Mouse (Mus musculus) thymus, adult 2 months (tissue): ENCODE measurements around the gene Pde6h. TPM values are rescaled to one million over a fixed set of nuclear protein-coding genes. Genes with fewer than 3 reads are reported as not detected.

Experiments
- DNase-seq: peaks from one replicate; pipeline ENCODE4 v3.0.0; 2021
- H3K27ac ChIP-seq: fragments of 200-500 bp; 2 replicates; pipeline ENCODE4 v1.5.1; 2012; ENCODE audit warnings: low read length, control low read depth; ENCODE audit not compliant: control insufficient read depth, insufficient read depth
- H3K27me3 ChIP-seq: fragments of 200-500 bp; 2 replicates; pipeline ENCODE4 v1.6.1; 2012; ENCODE audit warnings: mild to moderate bottlenecking, low read length, moderate library complexity, mixed read lengths; ENCODE audit not compliant: control insufficient read depth, insufficient read depth
- H3K36me3 ChIP-seq: fragments of 200-500 bp; 2 replicates; pipeline ENCODE4 v1.6.1; 2012; ENCODE audit warnings: mild to moderate bottlenecking, low read length, moderate library complexity; ENCODE audit not compliant: control insufficient read depth, insufficient read depth
- H3K4me1 ChIP-seq: fragments of 200-500 bp; replicated peaks from 2 replicates; pipeline ENCODE4 v1.6.1; 2012; ENCODE audit warnings: low read length; ENCODE audit not compliant: control insufficient read depth, insufficient read depth
- H3K4me3 ChIP-seq: fragments of 200-500 bp; 2 replicates; pipeline ENCODE4 v1.5.1; 2012; ENCODE audit warnings: mild to moderate bottlenecking, low read length, control low read depth, moderate library complexity; ENCODE audit not compliant: control insufficient read depth, insufficient read depth
- CTCF ChIP-seq: fragments of 200-500 bp; IDR thresholded peaks from 2 replicates; pipeline ENCODE4 v1.5.1; 2012; ENCODE audit warnings: mild to moderate bottlenecking, control low read depth, low read length, moderate library complexity, borderline replicate concordance; ENCODE audit not compliant: control insufficient read depth, poor library complexity, insufficient read depth; ENCODE audit errors: extremely low read depth
- POLR2A ChIP-seq: fragments of 200-500 bp; IDR thresholded peaks from 2 replicates; pipeline ENCODE4 v1.6.1; 2012; ENCODE audit warnings: mild to moderate bottlenecking, low read length, control low read depth, moderate library complexity; ENCODE audit not compliant: control insufficient read depth, poor library complexity, insufficient read depth; ENCODE audit errors: extremely low read depth
- WGBS: fragments of 180-500 bp; shearing (Covaris S2); methylation state at CpG from one replicate; pipeline ENCODE4 v1.1.7; 2018; 5-methylcytosine and 5-hydroxymethylcytosine counted together
- polyA plus RNA-seq: library from polyadenylated mRNA; depleted of rRNA; stranded (reverse); fragments of >200 nt; gene quantifications from 2 replicates; pipeline ENCODE4 v1.2.3, GENCODE M21; 2012

Pde6h gene
- polyA plus RNA-seq, 1 experiment = 0.01 TPM

GRCm38 (mm10) chr6:136910247-136910890 is 13.3 kb upstream of the Pde6h start:
- Histone ChIP-seq H3K4me3 (no peak overlapping the region), H3K27me3 (no peaks in the 10 kb centered on the region), H3K4me1 (no peaks in the 10 kb centered on the region; the same call in 1 of the 2 replicates), H3K36me3 (peaks cover 8% of the 10 kb centered on the region; the same call in 1 of the 2 replicates), H3K27ac (no peak overlapping the region)
- TF ChIP-seq CTCF (no peak), POLR2A (no peak)
- DNase-seq = no peak
- 62% methylated on average over 9 of the region's 9 CpGs for WGBS

DNA sequence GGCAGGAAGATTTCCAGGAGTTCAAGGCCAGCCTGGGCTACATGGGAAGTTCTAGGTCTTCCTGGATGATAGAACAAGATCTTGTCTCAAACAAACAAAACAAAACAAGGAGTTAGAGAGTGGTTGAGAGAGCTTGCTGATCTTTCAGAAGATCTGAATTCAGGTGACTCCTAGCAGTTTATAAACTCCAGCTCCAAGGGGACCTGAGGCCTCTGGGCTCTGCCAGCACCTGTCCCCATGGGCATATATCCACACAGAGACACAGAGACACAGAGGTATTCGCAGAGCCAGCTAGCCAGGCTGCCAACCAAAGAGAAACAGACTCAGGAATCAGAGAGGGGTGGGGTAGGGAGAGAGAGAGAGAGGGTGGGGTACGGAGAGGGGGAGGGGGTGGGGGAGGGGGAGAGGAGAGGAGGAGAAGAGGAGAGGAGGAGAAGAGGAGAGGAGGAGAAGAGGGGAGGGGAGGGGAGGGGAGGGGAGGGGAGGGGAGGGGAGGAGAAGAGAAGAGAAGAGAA is 10.8 kb upstream of the Pde6h start:
- Histone ChIP-seq H3K36me3 (peaks cover 8% of the 10 kb centered on the region; the same call in 1 of the 2 replicates), H3K4me1 (no peaks in the 10 kb centered on the region; the same call in 1 of the 2 replicates), H3K27ac (no peak overlapping the region), H3K27me3 (no peaks in the 10 kb centered on the region), H3K4me3 (no peak overlapping the region)
- no peak for DNase-seq
- 100% methylated on average over 1 of the region's 2 CpGs for WGBS
- TF ChIP-seq CTCF (no peak), POLR2A (no peak)

DNA sequence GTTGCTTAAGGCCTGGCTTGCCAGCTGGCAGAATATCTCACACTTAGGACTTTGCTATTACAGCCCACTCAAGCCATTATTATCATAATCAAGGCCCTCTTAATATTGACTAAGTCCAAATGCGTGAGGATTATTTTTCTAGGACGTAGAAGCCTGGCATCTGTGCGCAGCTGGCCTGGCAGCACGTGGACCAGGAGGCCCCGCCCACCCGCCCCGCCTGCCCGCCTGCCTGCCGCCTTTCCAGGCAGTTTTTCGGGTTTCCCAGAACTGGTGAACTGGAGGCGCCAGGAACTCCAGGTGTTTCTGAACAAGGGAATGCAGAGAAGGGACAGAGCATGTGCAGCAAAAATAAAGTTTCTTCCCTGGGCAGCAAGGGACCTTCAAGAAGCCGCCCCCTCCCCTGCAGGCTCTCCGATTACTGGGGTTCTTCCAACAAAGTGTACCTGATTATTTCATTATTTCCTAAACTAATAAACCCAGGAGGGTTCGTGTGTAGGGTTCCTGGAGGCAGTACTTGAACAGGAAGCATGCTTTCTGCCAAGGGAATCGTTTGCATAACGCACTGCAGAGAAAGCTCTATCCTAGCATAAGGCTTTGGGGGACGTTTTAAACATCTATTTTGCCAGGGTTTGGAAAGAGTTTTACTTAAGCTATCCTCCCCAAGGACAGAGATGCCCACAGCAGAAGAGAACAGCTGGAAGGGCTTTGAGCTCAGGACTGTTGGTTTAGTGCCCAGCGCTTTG is 10.1 kb upstream of the Pde6h start:
- H3K27me3 ChIP-seq = no peaks in the 10 kb centered on the region
- no peak overlapping the region for H3K27ac ChIP-seq
- TF ChIP-seq POLR2A (no peak), CTCF (no peak)
- DNase-seq = no peak
- WGBS = 39% methylated on average over 18 of the region's 18 CpGs
- no peak overlapping the region for H3K4me3 ChIP-seq
- H3K4me1 ChIP-seq = no peaks in the 10 kb centered on the region; the same call in 1 of the 2 replicates
- peaks cover 8% of the 10 kb centered on the region; the same call in 1 of the 2 replicates for H3K36me3 ChIP-seq

- no peak overlapping the region for H3K27ac ChIP-seq
- H3K36me3 ChIP-seq = peaks cover 8% of the 10 kb centered on the region; the same call in 1 of the 2 replicates
- no peak for DNase-seq
- 96% methylated on average over 6 of the region's 6 CpGs for WGBS
- no peaks in the 10 kb centered on the region for H3K27me3 ChIP-seq
- TF ChIP-seq CTCF = no peak
- no peak for TF ChIP-seq POLR2A
- H3K4me1 ChIP-seq = no peaks in the 10 kb centered on the region; the same call in 1 of the 2 replicates
- no peak overlapping the region for H3K4me3 ChIP-seq
These were observed 9.4 kb upstream of the Pde6h start for GRCm38 (mm10) chr6:136914234-136914633.

- no peak overlapping the region for H3K27ac ChIP-seq
These were observed 7.8 kb upstream of the Pde6h start for GRCm38 (mm10) chr6:136915721-136916395.

DNA sequence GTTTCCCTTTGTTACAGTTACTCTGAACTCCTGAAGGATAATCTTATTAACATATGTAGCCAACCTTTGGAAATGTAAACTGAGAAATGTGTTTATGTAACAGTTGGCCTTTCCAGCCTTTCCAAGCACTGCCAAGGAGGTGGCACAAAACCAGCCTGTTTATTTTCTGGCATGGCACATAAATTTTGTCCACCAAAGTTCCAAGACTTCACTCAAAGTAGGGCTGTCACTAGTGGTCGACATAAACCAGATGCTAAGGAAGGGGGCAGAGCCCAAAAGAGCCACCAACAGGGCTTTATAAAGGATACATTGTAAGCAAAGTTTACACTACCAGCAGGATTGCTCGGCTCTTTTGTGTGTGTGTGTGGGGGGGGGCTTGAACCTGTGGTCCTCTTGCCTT is 5.7 kb upstream of the Pde6h start:
- peaks cover 4% of the 10 kb centered on the region for H3K36me3 ChIP-seq
- H3K4me3 ChIP-seq = no peak overlapping the region
- no peaks in the 10 kb centered on the region for H3K27me3 ChIP-seq
- TF ChIP-seq POLR2A (no peak), CTCF (no peak)
- no peak overlapping the region for H3K27ac ChIP-seq
- peaks cover 2% of the 10 kb centered on the region for H3K4me1 ChIP-seq
- no peak for DNase-seq
- WGBS = 88% methylated on average over 2 of the region's 2 CpGs

More at GRCm38 (mm10) chr6:136915721-136916395, 7.8 kb upstream of the Pde6h start:
- Histone ChIP-seq H3K4me3 (no peak overlapping the region), H3K36me3 (peaks cover 2% of the 10 kb centered on the region; the same call in 1 of the 2 replicates), H3K4me1 (peaks cover 2% of the 10 kb centered on the region), H3K27me3 (no peaks in the 10 kb centered on the region)
- TF ChIP-seq CTCF (no peak), POLR2A (no peak)
- WGBS = 93% methylated on average over 8 of the region's 8 CpGs
- no peak for DNase-seq
